ENCODE assay signal across 15 mouse cellular contexts in the genomic region with DNA sequence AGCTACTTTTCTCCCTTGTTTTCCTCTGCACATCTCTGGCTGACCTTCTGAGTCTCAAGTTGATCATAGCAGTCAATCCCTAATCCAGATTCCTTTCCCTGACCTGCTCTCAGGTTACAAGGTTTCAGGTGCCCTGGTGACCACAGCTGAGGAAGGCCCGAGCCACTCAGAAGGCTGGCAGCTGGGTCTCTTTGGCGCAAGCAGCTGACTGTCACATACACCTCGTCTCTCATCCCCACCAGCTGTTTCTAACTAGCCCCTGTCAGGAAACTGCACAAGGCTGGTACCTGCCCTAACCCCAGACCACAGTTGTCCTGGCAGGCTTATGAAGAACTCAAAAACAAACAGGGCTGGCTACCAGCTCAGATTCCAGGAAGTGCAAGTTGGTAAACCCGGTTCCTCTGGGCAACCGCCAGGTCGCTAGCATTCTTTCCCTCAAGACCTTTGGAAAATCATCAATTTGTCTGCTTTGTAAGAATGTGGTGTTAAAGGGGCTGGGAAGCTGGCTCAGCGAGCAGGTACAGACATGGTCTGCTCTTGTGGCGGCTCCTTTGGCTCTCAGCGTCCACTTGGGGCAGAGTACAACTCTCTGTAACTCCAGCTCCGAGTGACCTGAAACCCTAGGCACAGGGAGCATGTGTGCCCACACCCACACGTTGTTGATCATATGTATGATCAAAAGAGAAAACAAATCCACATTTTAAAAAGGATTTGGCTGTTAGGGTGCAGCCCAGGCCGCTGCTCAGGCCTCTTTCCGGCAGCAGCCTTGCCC. TPM values are rescaled to one million over a fixed set of nuclear protein-coding genes. Genes with fewer than 3 reads are reported as not detected.
DNase-seq lines count a peak whose midpoint lies in the region; ATAC-seq and TF ChIP-seq lines count a peak whose summit lies in the region.
"Had no signal": no experiment of that assay in that cellular context is flagged by ENCODE, and none has a peak within 500 bp of the region (broad histone marks: within the 10 kb centered on the region; RNA-seq: fewer than 3 reads in every experiment).

No protein-coding gene starts in this region.

- H3K27me3 ChIP-seq in liver, postnatal 0 days (ENCODE audit: insufficient read depth, low read length), result no peaks in the 10 kb centered on the region
- H3K27me3 ChIP-seq in liver, embryonic 12.5 days (replicated peaks), result no peaks in the 10 kb centered on the region
- no peaks in the 10 kb centered on the region for H3K27me3 ChIP-seq in intestine, postnatal 0 days (replicated peaks; ENCODE audit: control insufficient read depth, insufficient read depth, low read length)
- H3K27me3 ChIP-seq in midbrain, embryonic 14.5 days (ENCODE audit: control insufficient read depth, insufficient read depth, low read length), result no peaks in the 10 kb centered on the region
- H3K27me3 ChIP-seq: CH12.LX; liver, embryonic 13.5 days had no signal

- H3K36me3 ChIP-seq in liver, postnatal 0 days (replicated peaks; ENCODE audit: insufficient read depth, low read length), result no peaks in the 10 kb centered on the region
- no peaks in the 10 kb centered on the region for H3K36me3 ChIP-seq in liver, embryonic 12.5 days
- no peaks in the 10 kb centered on the region for H3K36me3 ChIP-seq in intestine, postnatal 0 days (ENCODE audit: control insufficient read depth, insufficient read depth)
- no peaks in the 10 kb centered on the region for H3K36me3 ChIP-seq in midbrain, embryonic 14.5 days (ENCODE audit: control insufficient read depth, insufficient read depth, low read length)
- H3K36me3 ChIP-seq: heart, embryonic 10.5 days; liver, embryonic 13.5 days; midbrain, embryonic 10.5 days had no signal

- H3K9me3 ChIP-seq in liver, postnatal 0 days (ENCODE audit: low read length), result no peaks in the 10 kb centered on the region
- no peaks in the 10 kb centered on the region for H3K9me3 ChIP-seq in liver, embryonic 12.5 days (replicated peaks)
- no peaks in the 10 kb centered on the region for H3K9me3 ChIP-seq in intestine, postnatal 0 days (ENCODE audit: control insufficient read depth)
- H3K9me3 ChIP-seq in midbrain, embryonic 14.5 days (ENCODE audit: control insufficient read depth, low read length), result no peaks in the 10 kb centered on the region
- H3K9me3 ChIP-seq: heart, embryonic 10.5 days; liver, embryonic 13.5 days; midbrain, embryonic 10.5 days had no signal

- WGBS in liver, postnatal 0 days (ENCODE audit: insufficient replicate concordance), result 50% methylated on average over 13 of the region's 13 CpGs
- WGBS in liver, embryonic 12.5 days (ENCODE audit: insufficient replicate concordance), result 58% methylated on average over 13 of the region's 13 CpGs
- WGBS in intestine, postnatal 0 days, result 38% methylated on average over 13 of the region's 13 CpGs
- WGBS in midbrain, embryonic 14.5 days, result 64% methylated on average over 13 of the region's 13 CpGs

- intact Hi-C loops in heart, postnatal 36 days (cut with DNase I), result no loop called here

- TF ChIP-seq CTCF in liver, postnatal 0 days (IDR thresholded peaks at IDR 0.05; ENCODE audit: low read depth), result 0 out of 2 replicates have a peak, but pooled peaks have one; percentile 4
- peak; percentile 29; the same call in 1 of the 2 replicates for TF ChIP-seq CTCF in intestine, postnatal 0 days (IDR thresholded peaks at IDR 0.05; ENCODE audit: low read depth)

- H3K4me1 ChIP-seq in liver, postnatal 0 days (ENCODE audit: insufficient read depth), result peaks cover 6% of the 10 kb centered on the region
- peaks cover 7% of the 10 kb centered on the region for H3K4me1 ChIP-seq in liver, embryonic 12.5 days
- no peaks in the 10 kb centered on the region; the same call in 1 of the 2 replicates for H3K4me1 ChIP-seq in intestine, postnatal 0 days (replicated peaks; ENCODE audit: control insufficient read depth, insufficient read depth, low read length)
- peaks cover 5% of the 10 kb centered on the region for H3K4me1 ChIP-seq in midbrain, embryonic 14.5 days (ENCODE audit: control insufficient read depth, insufficient read depth, low read length)

- peak; percentile 57 for ATAC-seq in liver, postnatal 0 days
- no peak for ATAC-seq in liver, embryonic 12.5 days
- no peak for ATAC-seq in intestine, postnatal 0 days
- ATAC-seq in midbrain, embryonic 14.5 days (ENCODE audit: low FRiP score, low TSS enrichment), result no peak

- TF ChIP-seq EP300 in liver, postnatal 0 days (IDR thresholded peaks at IDR 0.05; ENCODE audit: low read depth), result no peak

- H3K4me3 ChIP-seq in liver, postnatal 0 days (ENCODE audit: low read depth, low read length), result no peak overlapping the region
- no peak overlapping the region for H3K4me3 ChIP-seq in liver, embryonic 12.5 days
- no peak overlapping the region for H3K4me3 ChIP-seq in intestine, postnatal 0 days (ENCODE audit: low read depth, low read length)
- H3K4me3 ChIP-seq in midbrain, embryonic 14.5 days (replicated peaks; ENCODE audit: low read depth, low read length), result no peak overlapping the region
- H3K4me3 ChIP-seq: heart, embryonic 10.5 days; liver, embryonic 13.5 days; midbrain, embryonic 10.5 days had no signal

- H3K9ac ChIP-seq in liver, postnatal 0 days (replicated peaks), result no peak overlapping the region
- H3K9ac ChIP-seq in liver, embryonic 12.5 days, result no peak overlapping the region
- H3K9ac ChIP-seq in intestine, postnatal 0 days (ENCODE audit: low read depth, low read length), result no peak overlapping the region; the same call in 1 of the 2 replicates
- no peak overlapping the region for H3K9ac ChIP-seq in midbrain, embryonic 14.5 days (replicated peaks; ENCODE audit: low read length)
- H3K9ac ChIP-seq: liver, embryonic 13.5 days had no signal

- no peak for DNase-seq in liver, postnatal 0 days
- DNase-seq in NIH3T3 (ENCODE audit: low read depth), result peak; percentile 53
- DNase-seq in lung, postnatal 36 days, result peak; percentile 33
- DNase-seq in midbrain, embryonic 14.5 days, result no peak
- DNase-seq in heart, postnatal 4 days, result no peak
- DNase-seq in heart, postnatal 36 days, result no peak
- DNase-seq: adrenal gland, postnatal 36 days; cerebellum, postnatal 36 days; liver, embryonic 13.5 days; spleen, adult 18-20 months had no signal

- no peak overlapping the region for H3K4me2 ChIP-seq in liver, postnatal 0 days (ENCODE audit: low read depth, low read length)
- no peak overlapping the region for H3K4me2 ChIP-seq in liver, embryonic 12.5 days
- no peak overlapping the region for H3K4me2 ChIP-seq in intestine, postnatal 0 days (replicated peaks; ENCODE audit: low read depth)
- H3K4me2 ChIP-seq in midbrain, embryonic 14.5 days (ENCODE audit: low read length), result no peak overlapping the region
- H3K4me2 ChIP-seq: liver, embryonic 13.5 days had no signal

- H3K27ac ChIP-seq in liver, postnatal 0 days (ENCODE audit: low read depth), result peak overlapping the region; percentile 74
- H3K27ac ChIP-seq in liver, embryonic 12.5 days, result no peak overlapping the region
- H3K27ac ChIP-seq in intestine, postnatal 0 days (ENCODE audit: low read depth, low read length), result no peak overlapping the region
- H3K27ac ChIP-seq in midbrain, embryonic 14.5 days (replicated peaks; ENCODE audit: low read depth, low read length), result no peak overlapping the region
- H3K27ac ChIP-seq: heart, embryonic 10.5 days; liver, embryonic 13.5 days; midbrain, embryonic 10.5 days had no signal

RNA-seq across cellular contexts. Expression of a gene that starts 43.8 kb away (rescaled TPM):
- polyA plus RNA-seq in liver, postnatal 0 days (2015; fragmentation: Nextera tagmentation; extraction: Ambion mirVana), result 204 TPM in 2 replicates
- polyA plus RNA-seq in liver, embryonic 12.5 days (2016; fragmentation: Nextera tagmentation; extraction: Ambion mirVana), result 84.8 and 88.7 TPM in 2 replicates
- 442 and 470 TPM in 2 replicates for polyA plus RNA-seq in intestine, postnatal 0 days (2015; fragmentation: Nextera tagmentation; extraction: Ambion mirVana)
- 188 and 211 TPM in 2 replicates for polyA plus RNA-seq in midbrain, embryonic 14.5 days (2014; fragmentation: Nextera tagmentation; extraction: Ambion mirVana)
- 10 to 100 TPM; 93.6 to 95.8 TPM for total RNA-seq in heart, postnatal 4 days (2021)
- 100 to 1,000 TPM; 127 to 135 TPM for total RNA-seq in heart, postnatal 36 days (2021)

RNA-seq across cellular contexts. Expression of a gene that starts 43.9 kb away (rescaled TPM):
- polyA plus RNA-seq in liver, postnatal 0 days (2015; fragmentation: Nextera tagmentation; extraction: Ambion mirVana), result 14.1 and 15.0 TPM in 2 replicates
- 9.9 and 11.0 TPM in 2 replicates for polyA plus RNA-seq in liver, embryonic 12.5 days (2016; fragmentation: Nextera tagmentation; extraction: Ambion mirVana)
- 47.1 and 49.1 TPM in 2 replicates for polyA plus RNA-seq in intestine, postnatal 0 days (2015; fragmentation: Nextera tagmentation; extraction: Ambion mirVana)
- polyA plus RNA-seq in midbrain, embryonic 14.5 days (2014; fragmentation: Nextera tagmentation; extraction: Ambion mirVana), result 15.0 and 16.9 TPM in 2 replicates
- total RNA-seq in heart, postnatal 4 days (2021), result 10 to 100 TPM; 23.0 to 23.7 TPM
- 10 to 100 TPM; 16.4 to 16.7 TPM for total RNA-seq in heart, postnatal 36 days (2021)

RNA-seq across cellular contexts. Expression of a gene that starts 50.2 kb away (rescaled TPM):
- polyA plus RNA-seq in liver, postnatal 0 days (2015; fragmentation: Nextera tagmentation; extraction: Ambion mirVana), result 0.86 and 1.0 TPM in 2 replicates
- polyA plus RNA-seq in liver, embryonic 12.5 days (2016; fragmentation: Nextera tagmentation; extraction: Ambion mirVana), result 0.92 and 0.95 TPM in 2 replicates
- 1.7 and 2.1 TPM in 2 replicates for polyA plus RNA-seq in intestine, postnatal 0 days (2015; fragmentation: Nextera tagmentation; extraction: Ambion mirVana)
- polyA plus RNA-seq in midbrain, embryonic 14.5 days (2014; fragmentation: Nextera tagmentation; extraction: Ambion mirVana), result 0.28 and 0.30 TPM in 2 replicates
- total RNA-seq in heart, postnatal 4 days (2021), result 1 to 10 TPM; 2.7 to 3.0 TPM
- 10 to 100 TPM in 1 of 2 experiments, 1 to 10 TPM in 1; 9.2 to 11.1 TPM for total RNA-seq in heart, postnatal 36 days (2021)

Comparison
In these comparisons a context has a peak if more than half of its experiments do, and no peak if none do; other contexts are left out.
1. DNase-seq: peak in NIH3T3 (single experiment) and lung, postnatal 36 days (single experiment); none in liver, postnatal 0 days (single experiment), midbrain, embryonic 14.5 days (single experiment), heart, postnatal 4 days (single experiment) and heart, postnatal 36 days (0 of 2).